Mouse (Mus musculus) stomach, postnatal 0 days (tissue): Measurements from ENCODE around the gene Ankrd44.

Source experiments
- CTCF ChIP-seq: IDR thresholded peaks from 2 replicates; pipeline ENCODE4 v1.5.1; 2016; ENCODE audit warnings: antibody characterized with exemption, low read depth, mild to moderate bottlenecking, moderate library complexity
- EP300 ChIP-seq: optimal IDR thresholded peaks from 2 replicates; pipeline ENCODE3; 2016; ENCODE audit warnings: antibody characterized with exemption

DNA sequence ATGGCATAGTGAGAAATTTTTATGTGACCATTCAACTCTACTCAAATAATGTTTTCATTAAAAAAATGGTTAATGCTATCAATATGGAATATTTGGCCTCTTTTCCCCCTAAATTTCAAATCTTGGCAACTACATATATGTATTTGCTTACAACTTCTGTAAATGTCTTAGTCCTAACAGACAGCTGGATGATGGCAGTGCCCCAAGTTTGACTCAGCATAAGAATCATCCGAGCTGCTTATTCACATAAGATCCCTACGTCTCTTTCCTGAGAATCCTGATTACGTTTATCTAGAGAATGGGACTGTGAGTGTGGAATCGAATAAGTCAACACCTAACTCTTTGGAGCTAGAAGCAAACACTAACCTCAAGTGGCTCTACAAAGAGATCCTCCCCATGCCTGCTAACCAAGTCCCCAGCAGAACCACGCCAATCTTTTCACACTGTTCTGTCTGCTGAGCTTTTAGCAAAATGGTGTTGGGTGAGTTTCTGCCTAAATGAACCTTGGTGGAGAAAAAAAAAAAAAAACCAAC is 96.4 kb downstream of the Ankrd44 start:
- no peak for TF ChIP-seq CTCF
- no peak for TF ChIP-seq EP300
